Mouse (Mus musculus) thymus, postnatal 0 days (tissue): ENCODE measurements around the gene Sdccag8. TPM values are rescaled to one million over a fixed set of nuclear protein-coding genes. Genes with fewer than 3 reads are reported as not detected.

Source experiments
- DNase-seq: peaks from one replicate; pipeline ENCODE4 v3.0.0-alpha.2; 2015; ENCODE audit warnings: low spot score
- microRNA counts: library from miRNA; unstranded; fragments of <30 nt; microRNA quantifications from one replicate; lab custom pipeline; 2015
- microRNA-seq: library from miRNA; unstranded; fragments of <30 nt; microRNA quantifications from one replicate; pipeline ENCODE4, GENCODE M21; 2016; ENCODE audit warnings: borderline number of aligned reads
- polyA plus RNA-seq: library from polyadenylated mRNA; unstranded; fragments of >200 nt; fragmentation: Nextera tagmentation; extraction: Ambion mirVana; gene quantifications from 2 replicates; pipeline ENCODE4 v1.2.1, GENCODE M21; 2015

Sdccag8 gene
- polyA plus RNA-seq, 1 experiment from 2014 or later = 17.7 TPM

DNA sequence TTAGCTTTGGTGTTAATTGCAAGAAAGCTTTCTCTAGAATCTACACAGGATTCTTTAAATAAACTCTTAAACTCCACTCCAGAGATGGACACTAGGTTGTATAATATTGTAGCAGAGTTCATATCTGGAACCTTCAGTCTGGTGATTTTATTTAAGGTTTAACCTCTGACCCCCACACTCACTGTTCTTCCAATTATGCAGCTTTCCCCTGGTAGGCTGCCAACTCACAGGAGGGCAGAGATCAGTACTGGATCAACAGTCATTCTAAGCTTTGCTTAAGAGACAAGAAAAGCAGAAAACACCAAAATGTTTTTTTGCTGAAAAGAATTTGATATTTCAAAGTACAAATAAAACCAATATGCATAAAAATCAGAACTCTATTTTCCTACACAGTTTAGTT lies 231.4 kb downstream of the Sdccag8 start:
- DNase-seq = no peak

DNA sequence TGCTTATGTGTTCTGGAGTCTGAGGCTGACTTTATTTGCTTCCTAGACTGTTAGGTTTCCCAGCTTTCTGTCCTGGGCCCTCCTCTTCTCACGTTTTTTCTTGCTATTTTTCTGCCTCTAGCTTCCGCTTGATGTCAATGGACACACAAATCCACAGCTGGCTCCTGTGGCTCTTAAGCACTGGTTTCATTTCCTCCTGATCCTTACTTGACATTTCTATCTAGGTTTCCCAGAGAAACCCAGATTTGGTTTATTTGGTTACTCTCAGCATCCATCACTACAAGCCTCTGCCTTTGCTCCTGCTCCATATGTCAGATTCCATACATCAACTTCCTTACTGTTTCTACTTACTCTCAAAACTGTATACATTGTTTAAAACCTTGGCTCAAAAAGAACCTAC lies 232.5 kb downstream of the Sdccag8 start:
- no peak for DNase-seq

DNA sequence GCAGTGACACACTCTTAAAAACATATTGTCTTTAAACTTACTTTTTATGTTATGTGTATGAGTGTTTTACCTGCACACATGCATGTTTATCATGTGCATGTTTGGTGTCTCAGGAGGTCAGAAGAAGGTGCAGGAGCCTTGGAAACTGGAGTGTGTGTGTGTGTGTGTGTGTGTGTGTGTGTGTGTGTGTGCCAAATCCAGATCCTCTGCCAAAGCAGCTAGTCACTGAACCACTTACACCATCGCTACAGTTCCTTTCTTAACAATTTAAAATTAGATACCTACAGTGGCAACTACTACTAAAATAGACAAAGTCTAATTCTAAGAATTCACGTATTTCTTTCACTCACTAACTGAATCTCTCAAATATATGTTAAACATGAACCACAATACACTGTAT lies 234.3 kb downstream of the Sdccag8 start:
- no peak for DNase-seq

DNA sequence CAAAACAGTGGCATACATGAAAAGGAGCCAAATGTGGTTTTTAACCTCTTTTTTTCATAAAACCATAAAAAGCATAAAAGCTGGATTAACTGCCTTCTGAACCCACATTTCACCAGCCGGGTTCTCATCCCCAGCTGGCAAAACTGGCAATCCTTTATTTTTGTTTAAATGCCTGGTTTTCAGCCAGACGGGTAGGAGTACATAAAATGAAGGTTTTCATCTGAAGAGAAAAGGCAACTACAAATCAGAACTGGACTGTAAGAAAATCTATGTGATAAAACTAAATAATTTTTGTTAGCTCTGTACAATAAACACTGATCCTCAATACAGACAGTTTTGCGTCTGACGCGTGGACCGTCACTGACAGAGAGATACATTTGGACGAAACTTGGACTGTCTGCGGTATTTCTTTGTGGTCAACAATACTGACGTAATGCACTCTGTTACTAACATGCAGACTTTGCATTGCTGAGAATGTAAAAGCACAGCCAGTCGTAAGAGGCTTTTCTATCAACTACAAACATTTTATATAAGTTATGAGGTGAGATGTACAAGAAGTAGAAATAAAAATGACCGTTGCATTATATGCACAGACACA lies 237.0 kb downstream of the Sdccag8 start:
- no peak for DNase-seq

DNA sequence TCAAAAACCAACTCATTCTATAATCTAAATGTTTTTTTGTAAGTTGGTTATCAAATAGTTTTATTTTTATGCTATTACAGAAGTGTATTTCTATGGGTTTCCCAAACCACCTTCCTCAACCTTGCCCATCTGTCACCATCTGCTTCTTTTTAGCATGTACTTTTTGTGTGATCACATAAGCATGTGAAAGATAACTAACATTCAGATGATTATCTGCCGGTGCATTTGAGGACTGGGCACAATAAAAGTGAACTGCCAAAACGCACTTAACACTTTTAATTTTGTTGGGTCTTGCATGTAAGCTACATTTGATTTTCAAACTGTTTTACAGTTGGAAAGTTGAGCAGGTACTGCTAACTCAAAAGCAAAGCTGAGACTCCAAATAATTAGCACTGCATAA lies 240.4 kb downstream of the Sdccag8 start:
- DNase-seq = no peak

DNA sequence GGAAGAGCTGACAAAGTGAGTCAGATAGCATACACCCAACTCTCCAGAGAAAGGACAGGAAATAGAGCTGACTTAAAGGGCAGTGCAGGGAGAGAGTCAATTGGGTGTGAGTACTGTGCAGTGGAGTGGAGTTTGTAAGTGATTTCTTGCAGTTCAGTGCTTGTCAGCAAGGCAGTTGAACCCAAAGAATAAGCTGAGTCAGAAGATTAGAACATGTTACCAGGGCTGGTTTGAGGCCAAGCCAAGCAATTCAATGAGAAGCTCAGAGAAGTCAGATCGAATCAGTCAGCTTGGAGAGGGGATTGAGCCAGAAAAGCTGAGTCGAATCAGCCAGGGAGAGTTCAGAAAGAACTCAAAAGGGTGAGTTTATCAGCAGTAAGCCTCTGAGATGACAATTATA lies 247.3 kb downstream of the Sdccag8 start:
- DNase-seq = no peak

DNA sequence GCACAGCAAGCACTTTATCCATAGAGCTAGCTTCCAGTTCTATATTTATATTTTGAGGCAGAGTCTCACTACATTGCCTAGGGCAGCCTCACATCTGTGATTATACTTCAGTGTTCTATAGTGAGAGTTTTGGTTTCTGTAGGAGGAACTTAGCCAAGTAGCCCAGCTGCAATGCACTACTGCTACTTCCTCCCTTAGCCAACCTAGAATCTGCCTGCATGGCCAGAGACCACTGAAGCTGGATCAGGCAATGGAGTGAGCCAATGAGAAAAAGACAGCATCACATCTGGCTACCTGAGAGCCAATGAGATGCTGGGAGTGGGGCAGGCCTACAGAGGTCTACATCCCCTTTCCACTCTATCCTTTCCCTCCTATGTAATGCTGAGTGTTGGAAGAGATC lies 251.3 kb downstream of the Sdccag8 start:
- no peak for DNase-seq

DNA sequence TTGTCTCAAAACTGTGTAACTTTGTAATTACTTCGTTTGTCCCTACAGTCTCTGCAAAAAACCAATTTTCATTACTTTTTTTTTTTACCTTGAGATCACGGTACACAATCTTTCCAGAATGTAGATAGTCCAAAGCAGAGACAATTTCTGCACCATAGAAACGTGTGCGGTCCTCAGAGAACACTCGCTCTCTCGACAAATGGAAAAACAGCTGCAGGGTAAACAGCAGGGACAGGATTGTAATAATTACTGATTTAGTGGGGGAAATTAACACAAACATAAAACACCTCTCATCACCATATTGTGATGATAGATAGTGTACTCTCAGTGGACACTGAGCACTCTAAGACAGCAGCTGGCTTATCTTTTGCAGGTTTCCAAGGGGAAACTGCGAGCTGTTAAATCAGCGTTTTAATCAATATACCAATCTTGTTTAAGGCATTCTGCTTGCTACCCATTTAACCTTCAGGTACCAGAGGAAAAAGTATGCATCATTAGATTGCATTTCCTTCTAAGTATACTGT lies 252.7 kb downstream of the Sdccag8 start:
- no peak for DNase-seq

DNA sequence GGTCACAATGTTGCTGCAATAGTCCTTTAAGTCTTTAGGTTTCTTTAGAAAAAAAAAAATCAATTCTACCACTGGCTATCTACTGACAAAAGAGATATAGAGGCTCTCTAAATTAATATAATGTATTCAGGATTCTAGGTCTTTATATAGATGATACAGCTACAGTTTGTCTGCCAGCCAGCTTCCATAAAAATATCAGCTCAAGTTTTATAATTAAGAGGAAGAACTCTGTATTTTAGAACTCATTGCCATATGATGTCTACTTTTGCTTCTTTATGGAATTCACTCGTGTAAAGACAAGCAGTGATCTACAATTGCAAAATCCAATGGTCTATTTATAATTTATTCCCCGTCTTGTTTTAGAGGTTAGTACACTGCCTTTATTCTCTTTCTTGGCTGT lies 254.7 kb downstream of the Sdccag8 start:
- no peak for DNase-seq

MicroRNA genes within 50 kb of the gene (microRNA counts, 519-probe panel; counts per million panel counts)
- microRNA mmu-miR-350 (lab: Ali Mortazavi, UCI) = 6,204 counts per million, percentile 90 among the panel's probes with 10 or more counts

Small RNA genes lying within 50 kb of the gene (microRNA-seq; reads per million reads assigned to microRNA genes)
- not detected for gene Gm25993
- 437 reads per million, percentile 62 among the genes with 10 or more reads in this experiment for gene Mir350

Other genes starting within 250 kb of the Sdccag8 start
- 15.0 and 16.4 TPM in 2 replicates for gene Cep170, start 593 bp upstream of the Sdccag8 start, polyA plus RNA-seq